Mouse (Mus musculus): ENCODE measurements around the gene Lpp.

DNA sequence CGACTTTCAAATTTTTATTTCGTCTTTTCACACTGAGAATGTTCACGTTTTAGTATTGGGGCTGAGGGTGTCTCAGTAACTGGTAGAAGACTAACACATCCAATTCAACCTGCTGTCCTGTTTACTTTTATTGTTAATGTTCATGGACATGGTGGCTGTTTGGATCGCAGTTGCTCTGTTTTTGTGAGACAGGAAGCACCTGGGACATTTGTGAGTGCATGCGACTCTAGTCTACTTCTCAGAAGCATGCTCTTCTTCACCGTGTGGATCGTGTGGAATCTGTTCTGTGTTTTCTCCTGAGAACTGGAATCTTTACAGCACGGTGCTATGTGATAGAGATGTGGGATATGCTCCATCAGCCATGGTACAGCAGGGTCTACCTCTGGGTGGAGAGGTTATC lies 262.7 kb downstream of the Lpp start:
- TF ChIP-seq POLR2A (IDR thresholded peaks at IDR 0.05; ENCODE audit: borderline replicate concordance, extremely low read depth, low read depth, low read length): no peak
- TF ChIP-seq CTCF (IDR thresholded peaks at IDR 0.05; ENCODE audit: insufficient read depth, low read length): no peak

All from lung, adult 2 months (tissue).